Mouse (Mus musculus) layer of hippocampus, adult 9-10 months (tissue): ENCODE measurements around the gene Smad9.

Experiments used
- DNase-seq: peaks from one replicate; pipeline ENCODE4 v3.0.0; 2022; ENCODE audit warnings: low spot score

Gene Smad9

DNA sequence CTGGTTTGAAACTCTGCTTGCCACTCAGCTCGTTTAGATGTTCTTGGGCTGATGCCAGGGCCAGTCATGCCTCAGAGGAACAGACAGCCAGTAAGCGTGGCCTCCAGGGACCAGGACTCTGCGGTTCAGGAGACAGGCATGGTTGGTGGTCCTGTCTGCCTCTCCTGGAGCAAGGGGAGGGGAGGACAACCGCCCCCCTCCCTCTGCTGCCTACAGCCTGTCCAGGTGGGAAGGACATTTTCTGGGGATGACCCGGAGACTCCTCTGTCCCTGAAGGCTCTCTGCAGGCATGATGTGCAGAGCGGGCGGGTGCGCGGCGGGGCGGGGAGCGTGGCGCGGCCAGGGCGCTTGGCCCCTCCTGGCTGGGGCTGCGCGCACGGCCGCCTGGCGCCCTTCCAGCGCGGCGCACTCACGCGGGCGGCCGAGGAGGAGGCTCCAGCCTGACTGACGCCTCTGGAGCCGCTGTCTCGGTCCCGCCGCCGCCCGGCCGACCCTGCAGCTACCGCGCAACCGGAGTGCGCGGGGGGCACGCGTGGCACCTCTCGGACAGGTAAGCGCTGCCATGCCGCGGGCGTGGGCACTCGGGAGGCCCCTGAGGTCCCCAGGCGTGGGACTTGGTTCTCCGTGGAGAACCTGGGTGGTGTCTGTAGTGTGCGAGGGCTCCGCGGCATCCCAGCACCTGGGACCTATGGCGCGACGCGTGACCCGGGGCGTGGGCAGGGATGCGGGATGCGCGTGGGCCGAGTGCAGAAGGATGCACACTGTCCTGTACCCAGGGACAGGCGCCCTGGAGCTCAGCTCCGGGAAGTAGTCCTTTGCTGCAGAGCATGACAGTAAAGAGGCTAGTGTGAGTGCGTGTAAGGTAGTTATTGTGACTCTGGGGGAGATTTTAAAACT lies at the start of gene Smad9:
Smad9 (plus strand) TSS at position 438 of the 897 bp plus-strand sequence.
- DNase-seq = no peak

DNA sequence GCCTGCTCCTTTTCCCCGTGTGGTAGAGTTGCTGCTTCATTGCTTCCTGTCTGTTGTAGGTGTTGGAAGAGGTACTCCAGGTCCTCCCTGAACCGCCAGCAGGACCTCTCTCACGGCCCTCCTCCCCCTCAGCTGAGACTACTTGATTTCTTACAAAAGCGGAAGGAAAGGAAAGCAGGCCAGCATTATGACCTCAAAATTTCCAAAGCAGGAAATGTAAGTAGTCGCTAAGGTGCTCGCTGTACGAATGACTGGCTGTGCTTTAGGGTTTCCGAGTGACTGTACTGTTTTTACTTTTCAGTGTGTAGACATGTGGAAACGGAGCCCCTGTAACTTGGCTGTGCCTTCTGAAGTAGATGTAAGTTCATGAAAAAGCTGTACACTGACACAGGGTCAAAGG lies 46.4 kb upstream of the Smad9 start:
- no peak for DNase-seq

DNA sequence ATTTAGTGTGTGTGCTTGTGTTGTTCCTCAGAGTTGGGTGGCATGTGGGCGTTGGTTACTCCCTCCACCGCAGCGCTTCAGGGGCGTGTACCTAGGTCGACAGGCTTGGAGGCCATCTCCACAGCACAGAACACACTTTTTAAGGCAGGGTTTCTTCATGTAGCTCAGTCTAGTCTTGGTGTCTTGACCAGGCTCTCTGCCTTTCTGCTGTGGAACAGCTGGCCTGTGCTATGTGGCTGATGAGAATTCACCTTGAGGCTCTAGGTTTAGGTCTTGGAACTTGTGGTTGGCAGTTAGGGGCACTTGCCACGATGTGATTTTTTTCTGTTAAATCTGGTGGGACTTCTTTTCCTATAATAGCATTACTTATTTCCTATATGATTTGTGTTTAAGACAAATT lies 41.1 kb upstream of the Smad9 start, which contains the start of gene Gm21958:
Gm21958 (minus strand) TSS at position 101 of the 400 bp plus-strand sequence.
- DNase-seq = no peak

DNA sequence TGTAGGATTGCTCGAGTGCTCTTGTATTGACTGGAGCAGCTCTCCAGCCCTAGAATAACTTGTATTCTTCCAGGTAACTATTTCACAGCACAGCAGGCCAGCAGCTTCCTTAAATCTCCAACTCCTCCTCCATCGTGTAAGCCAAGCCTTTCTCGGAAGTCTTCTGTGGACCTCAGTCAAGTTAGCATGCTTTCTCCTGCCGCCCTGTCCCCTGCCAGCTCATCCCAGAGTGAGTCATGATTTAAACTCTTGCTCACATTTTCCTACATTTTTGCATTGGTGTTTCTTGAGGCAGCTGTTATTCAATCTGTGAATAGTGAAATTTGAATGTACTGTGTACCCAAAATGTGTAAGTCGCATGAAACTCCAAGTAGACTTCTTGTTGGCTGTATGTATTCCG lies 39.9 kb upstream of the Smad9 start:
- no peak for DNase-seq

DNA sequence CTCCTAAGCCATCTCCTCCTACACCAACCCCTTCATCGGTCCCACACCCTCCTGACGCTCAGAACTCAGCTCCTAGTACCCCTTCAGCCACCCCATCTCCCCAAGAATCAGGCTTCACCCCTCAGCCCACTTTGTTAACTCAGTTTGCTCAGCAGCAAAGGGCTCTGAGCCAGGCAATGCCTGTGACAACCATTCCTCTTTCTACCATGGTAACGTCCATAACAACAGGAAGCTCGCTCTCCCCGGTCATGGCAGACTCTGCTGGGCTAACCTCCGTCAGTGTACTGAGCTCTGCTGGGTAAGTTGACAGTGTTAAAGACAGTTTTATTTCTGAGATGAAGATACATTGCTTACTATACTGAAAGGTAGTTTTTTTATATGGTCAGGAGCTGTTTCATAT lies 38.0 kb upstream of the Smad9 start:
- DNase-seq = no peak

DNA sequence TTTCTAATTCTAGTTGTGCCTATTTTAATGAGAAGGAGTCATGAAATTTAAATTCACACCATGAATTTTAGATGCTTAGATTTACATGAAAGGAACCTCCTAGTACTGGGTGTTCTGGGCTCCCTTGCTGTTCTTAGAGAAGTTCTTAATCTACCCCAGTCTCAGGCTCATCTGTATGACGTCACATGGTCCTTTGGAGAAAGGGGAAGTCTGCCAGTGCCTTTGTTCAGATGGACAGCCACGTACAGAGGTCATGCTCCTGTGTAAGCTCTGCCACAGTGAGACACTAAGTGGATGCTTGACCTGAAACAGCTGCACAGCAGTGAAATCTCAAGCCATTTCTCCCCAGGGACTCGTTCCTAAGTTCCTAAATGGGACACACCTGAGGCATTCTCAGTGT lies 36.4 kb upstream of the Smad9 start:
- no peak for DNase-seq

DNA sequence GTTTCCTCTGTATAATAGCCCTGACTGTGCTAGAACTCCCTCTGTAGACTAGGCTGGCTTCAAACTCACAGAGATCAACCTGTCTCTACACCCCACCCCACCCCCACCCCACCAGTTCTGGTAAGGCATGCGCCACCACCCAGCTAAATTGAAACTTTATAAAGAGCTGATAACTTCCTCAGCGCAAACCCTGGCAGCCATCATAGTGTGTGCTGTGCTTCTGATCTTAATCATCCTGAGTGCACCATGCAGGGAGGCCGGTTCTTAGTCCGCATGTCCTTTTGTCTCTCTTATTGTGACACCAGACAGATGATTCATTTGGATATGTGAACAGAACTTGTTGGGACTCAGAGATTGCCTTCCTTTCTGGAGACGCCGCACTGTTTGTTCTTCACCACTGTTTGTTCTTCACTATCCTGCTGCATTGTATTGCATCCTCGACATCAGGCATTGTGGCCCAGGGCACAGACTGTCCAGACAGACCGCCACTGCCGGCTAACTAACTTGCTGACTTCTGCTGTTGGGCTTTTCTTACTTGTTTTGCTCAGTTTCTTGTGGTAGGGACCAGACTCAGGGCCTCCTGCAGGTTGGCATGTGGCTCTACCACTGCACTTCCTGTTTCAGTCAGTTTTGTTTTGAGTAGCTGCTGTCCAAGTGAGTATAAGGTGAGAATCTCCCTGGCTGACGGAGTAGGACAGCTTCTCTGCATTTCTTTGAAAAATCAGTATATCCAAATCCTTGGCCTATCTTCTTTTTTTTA lies 31.5 kb upstream of the Smad9 start:
- no peak for DNase-seq

DNA sequence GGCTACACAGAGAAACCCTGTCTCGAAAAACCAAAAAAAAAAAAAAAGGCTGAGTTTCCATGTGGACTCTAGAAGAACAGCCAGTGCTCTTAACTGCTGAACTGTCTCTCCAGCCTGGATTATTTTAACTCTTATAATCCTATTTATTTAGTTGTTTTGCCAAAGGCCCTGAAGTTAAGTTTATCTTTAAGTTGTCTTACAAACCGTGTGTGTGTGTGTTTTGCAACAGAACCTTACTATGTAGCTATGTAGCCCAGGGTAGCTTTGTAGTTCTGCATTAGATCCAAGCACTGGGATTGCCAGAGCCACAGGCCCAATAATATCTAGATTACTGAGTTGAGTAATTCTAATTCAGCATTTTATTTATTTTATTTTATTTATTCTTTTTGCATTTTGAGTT lies 30.0 kb upstream of the Smad9 start:
- DNase-seq = no peak

DNA sequence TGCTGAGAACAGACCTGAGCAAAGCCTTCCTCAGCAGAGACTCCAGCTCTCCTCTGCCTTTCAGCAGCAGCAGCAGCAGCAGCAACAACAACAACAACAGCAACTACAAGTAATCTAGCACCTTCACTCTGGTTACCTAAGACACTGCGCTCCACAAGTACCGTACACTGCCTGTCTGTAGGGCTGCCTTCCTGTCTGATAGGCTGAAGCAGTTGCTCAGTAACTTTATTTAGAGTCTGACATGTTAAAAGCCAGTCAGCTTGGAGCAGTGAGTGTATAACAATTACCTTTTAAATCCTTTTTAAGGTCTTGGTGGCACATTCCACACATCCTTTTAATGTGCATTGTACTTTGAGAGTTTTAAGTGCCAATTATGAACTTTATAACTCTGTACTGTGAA lies 27.8 kb upstream of the Smad9 start:
- DNase-seq = no peak

DNA sequence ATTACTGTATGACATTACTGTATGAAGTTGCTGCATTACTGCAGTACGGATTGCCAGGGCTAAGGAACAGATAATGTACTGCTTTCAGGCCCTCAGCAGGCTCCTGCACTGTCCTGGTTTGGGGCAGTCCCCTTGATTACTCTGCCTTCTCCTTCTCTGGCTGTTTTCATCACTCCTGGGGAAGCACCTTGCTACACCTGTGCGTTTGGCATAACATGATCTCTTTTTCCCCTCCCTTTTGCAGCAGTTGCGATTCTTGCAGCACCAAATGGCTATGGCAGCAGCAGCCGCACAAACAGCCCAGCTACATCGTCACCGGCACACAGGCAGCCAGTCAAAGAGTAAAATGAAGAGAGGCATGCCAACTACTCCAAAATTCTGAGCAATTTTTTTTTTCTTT lies 27.3 kb upstream of the Smad9 start:
- no peak for DNase-seq

DNA sequence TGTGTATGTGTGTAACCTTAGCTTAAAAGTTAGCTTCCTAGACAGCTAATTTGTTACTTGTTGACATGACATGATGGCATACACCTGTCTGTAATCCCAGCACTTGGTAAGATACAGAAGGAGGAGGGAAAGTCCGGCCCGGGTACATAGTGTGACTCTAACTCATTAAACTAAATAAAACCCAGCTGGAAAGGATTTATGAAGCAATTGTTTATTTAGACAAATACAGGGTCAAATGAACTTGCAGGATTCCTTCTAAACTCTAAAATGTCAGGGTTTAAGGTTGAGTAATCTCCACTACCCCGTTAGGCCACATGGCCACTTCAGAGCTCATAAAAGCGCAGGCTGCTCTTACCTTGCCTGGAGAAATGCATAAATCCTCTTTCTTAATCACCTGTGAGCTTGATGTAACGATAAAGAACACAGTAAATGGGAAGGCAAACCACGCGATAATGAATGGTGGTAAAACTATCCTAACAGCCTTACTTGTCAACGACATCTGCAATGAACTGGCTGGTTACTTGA lies 23.7 kb upstream of the Smad9 start:
- no peak for DNase-seq

DNA sequence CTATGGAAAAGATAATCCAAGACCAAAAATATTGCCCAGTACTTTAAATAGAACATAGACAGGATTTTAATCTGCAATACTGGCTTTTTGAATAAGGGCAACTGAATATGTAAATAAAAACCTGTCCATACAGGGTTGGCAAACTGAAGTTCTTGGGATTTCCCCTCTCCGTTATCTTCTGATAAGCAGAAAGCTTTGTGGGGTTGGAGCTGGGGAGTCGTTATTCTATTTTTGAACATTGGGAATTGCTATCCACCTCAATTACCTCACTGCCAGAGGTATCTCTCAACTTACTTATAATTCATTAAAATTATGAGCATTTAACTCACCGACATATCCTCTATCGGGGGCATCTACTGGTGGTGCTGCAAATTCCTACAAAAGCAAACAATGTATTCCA lies 23.0 kb upstream of the Smad9 start:
- DNase-seq = no peak

DNA sequence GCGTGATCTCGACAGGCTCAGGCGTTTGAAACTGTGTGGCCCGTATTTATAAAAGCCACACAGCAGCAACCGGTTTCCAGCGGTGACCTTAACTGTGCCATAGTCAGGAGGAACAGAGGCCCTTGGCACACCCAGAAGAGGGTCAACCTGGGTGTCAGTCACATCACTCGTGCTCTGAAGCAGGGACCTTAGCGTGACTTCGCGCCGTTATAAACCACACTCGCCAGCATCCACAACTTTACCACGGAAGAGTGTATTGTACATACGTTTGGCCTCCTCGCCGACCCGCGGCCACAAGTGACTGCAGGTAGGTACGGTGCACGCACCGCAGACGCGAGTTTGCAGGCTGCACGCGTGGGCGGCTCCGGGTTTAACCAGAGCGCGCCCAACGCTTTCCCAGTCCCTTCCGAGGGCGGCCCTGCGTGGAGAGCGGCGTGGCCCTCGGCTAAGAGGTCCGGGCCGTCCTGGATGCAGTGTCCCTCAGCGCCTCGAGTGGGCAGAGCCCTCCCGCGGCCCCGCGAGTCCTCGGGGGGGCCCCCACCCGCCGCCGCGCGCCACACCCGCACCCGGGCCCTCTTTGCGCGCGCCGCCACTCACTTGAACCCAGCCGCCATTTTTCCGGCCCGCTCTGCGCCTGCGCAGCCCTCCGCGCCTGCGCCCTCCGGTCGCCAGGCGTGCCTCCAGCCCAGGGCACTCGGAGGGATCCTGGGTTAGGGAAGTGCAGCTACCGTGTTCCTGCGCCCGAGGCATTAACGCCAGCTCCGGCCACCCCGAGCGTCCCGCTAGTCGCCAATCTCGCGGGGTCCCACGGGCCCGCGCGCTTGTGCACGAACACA lies 20.8 kb upstream of the Smad9 start:
- peak; percentile 73 for DNase-seq

DNA sequence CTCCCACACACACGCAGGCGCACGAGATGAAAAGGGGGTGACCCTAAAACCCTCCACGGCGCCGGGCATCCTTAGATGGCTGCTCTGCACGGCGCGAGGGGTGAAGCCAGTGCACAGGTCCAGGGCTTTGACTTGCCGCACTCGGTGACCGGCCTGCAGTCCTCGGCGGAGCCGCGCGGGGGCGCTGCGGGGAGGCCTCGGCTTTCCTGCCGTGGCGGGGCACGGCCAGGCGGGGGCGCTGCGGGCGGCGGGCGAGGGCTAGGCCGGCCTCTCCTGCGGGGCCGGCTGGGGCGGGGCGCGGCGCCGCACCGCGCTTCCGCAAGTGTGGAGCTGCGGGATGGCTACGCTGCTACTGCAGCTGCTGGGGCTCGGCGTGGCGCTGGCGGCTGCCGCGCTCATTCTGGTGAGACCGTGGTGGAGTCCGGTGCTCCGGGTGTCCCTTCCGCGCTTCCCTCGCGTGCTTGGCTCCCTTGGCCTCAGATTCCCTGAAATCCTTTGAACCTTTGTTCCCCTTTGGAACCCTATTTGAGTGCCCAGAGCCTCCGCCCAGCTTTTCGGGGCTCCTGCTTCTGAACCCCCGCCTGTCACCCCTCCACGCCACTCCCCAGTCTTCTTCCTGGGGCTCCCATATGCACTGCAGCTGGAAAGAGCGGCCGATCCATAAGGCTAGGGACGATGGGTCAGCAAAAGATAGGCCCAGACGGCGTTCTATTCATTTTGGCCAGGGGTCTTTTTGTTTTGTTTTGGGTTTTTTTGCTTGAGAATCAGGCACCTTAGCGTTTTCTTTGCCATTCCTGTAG lies 19.9 kb upstream of the Smad9 start, which contains the start of the genes Exosc8 and Alg5:
Exosc8 (minus strand) TSS at position 147 of the 800 bp plus-strand sequence.
Alg5 (plus strand) TSS at position 293 of the 800 bp plus-strand sequence.
- peak; percentile 75 for DNase-seq

DNA sequence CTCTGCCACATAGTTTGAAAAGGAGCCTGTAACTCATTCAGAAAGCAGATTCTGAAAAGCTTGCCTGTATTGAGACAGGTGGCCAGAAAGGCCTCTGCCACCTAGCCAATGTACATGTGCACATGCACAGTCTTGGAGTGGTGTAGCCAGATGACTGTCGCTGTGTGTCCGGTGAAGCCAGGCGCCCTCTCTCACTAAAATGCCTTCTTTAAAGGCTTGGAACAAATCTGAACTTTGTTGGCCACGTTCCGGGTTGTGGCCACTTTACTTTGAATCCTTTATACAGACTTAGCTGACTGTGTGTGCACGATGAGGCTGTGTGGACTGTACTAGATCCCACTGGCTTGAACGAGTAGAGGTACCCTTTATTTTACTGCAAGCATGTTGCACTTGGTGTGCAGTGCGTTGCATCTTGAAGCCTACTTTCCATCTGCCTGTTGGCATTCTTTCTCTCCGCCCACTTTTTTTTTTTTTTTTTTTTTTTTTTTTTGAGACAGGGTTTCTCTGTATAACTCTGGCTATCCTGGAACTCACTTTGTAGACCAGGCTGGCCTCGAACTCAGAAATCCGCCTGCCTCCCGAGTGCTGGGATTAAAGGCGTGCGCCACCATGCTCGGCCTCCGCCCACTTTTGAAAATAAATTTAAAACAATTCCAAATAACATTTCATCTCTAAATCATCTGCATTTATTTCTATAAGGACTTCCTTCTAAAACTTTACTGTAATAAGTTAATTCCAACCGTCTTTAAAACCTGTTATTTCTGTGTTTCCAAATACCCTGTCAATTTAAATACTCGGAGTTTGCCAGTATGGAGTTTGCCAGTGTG lies 19.1 kb upstream of the Smad9 start:
- no peak for DNase-seq

DNA sequence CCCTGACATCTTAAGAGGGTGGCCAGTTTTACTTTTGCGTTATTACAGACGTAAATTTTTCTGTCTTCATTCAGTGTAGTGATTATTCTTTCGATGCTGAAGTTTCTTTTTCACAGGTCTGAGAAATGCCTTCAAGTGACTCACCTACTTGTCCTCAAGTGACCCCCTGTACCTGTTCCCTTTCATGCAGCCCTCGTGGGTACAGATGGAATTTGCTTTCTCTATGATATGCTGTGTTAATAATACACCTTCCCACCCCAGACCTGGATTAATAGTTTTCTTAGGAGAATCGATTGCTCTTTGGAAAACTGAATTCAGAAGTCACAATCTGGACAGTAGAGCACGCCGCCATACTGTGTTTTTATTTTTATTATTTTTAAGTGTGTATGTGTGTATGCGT lies 18.1 kb upstream of the Smad9 start:
- no peak for DNase-seq

DNA sequence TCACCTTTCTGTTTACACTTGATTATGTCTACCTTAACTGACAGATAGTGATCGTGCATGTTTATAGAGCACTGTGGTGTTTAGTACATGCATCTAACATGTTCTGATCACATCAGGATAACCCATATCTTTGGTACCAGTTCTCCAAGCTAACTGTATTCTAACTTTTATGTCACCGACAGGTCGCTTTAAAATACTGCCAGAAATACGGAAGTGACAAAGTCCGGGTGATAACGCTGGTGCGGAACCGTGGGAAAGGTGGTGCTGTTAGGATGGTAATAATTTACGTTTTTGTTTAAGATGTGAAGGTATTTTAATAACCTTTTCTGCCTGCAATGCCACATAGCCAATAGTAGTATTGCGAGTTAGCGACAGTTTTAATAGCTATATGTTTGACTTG lies 13.4 kb upstream of the Smad9 start:
- DNase-seq = no peak

DNA sequence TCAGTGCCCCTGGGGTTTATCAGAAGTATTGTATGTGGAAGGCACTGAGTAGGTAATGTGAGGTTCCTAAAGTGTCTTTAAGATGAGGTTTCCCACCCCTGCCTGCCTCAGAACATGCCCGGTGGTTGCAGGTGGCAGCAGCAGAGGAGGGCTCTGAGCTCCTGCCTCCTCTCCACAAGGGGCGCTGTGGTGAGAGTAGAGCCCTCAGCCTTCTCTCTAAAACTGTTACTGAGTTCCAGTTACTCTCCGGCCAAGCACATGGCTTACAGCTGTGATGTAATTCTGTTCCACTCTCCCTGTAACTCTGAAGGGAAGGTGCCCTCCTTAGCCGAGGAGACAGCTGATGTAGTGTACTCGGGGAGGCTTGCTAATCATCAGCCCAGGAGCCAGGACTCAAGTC lies 9.6 kb upstream of the Smad9 start:
- DNase-seq = no peak

DNA sequence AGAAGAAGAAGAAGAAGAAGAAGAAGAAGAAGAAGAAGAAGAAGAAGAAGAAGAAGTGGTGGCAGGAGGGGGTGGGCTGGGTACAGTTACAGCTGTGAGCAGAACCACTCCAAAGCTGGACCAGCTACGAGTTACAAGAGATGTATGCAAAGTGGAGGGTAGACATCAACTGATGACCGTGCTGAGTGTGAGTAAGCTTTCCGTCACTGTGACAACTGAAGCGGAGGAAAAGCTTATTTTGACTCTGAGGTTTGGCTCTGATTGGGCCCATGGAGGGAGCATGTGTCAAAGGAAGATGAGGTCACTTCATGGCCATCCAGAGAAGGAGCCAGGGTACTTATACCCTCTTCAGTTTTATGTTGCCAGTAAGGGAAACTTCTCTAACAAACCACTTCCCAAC lies 2.0 kb upstream of the Smad9 start:
- no peak for DNase-seq

DNA sequence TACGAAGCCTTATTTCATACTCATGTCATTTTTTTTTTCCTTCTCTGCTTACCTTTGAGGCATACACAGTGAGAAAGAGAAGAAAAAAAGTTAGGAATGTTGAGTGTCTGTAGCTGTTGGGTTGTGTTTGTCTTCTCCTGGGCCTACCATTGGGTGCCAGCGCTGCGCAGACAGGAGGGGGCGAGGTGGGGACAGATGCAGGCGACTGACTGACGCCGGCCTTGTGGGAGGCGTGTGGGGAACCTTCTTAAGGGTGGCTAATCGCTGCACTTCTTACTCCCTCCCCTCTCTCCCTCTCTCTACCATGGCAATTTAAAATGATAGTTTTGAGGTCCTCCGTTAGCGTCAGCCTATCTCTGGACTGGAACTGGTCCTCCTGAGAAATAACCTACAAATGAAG lies 676 bp downstream of the Smad9 start:
- no peak for DNase-seq
